Mouse (Mus musculus): ENCODE data around the gene Nudt6. TPM values are rescaled to one million over a fixed set of nuclear protein-coding genes. Genes with fewer than 3 reads are reported as not detected.

Nudt6 gene
- polyA plus RNA-seq, 1 experiment from 2014 or later: 9.2 TPM

GRCm38 (mm10) chr3:37370407-37370806 lies 49.6 kb downstream of the Nudt6 start:
- Histone ChIP-seq H3K36me3 (ENCODE audit: control insufficient read depth, insufficient read depth, low read length) (no peaks in the 10 kb centered on the region), H3K4me3 (ENCODE audit: low read depth, low read length) (no peak overlapping the region), H3K4me1 (replicated peaks; ENCODE audit: control insufficient read depth, insufficient read depth) (no peaks in the 10 kb centered on the region), H3K27me3 (ENCODE audit: control insufficient read depth, insufficient read depth, low read length) (no peaks in the 10 kb centered on the region), H3K27ac (replicated peaks) (no peak overlapping the region), H3K4me2 (replicated peaks; ENCODE audit: low read depth) (no peak overlapping the region), H3K9me3 (ENCODE audit: control insufficient read depth, low read length) (no peaks in the 10 kb centered on the region), H3K9ac (ENCODE audit: low read length) (no peak overlapping the region)
- ATAC-seq (ENCODE audit: low FRiP score, low TSS enrichment): no peak
- no peak for TF ChIP-seq EP300 (optimal IDR thresholded peaks at IDR 0.05)
- no peak for TF ChIP-seq CTCF (IDR thresholded peaks at IDR 0.05; ENCODE audit: low read depth)
- no peak for DNase-seq (ENCODE audit: low spot score)
- whole genome bisulfite sequencing: 51% methylated on average over 4 of the region's 4 CpGs

- H3K4me3 ChIP-seq (ENCODE audit: low read depth, low read length): no peak overlapping the region
- H3K4me1 ChIP-seq (replicated peaks; ENCODE audit: control insufficient read depth, insufficient read depth): no peaks in the 10 kb centered on the region
- TF ChIP-seq EP300 (optimal IDR thresholded peaks at IDR 0.05): no peak
- TF ChIP-seq CTCF (IDR thresholded peaks at IDR 0.05; ENCODE audit: low read depth): no peak
- no peaks in the 10 kb centered on the region for H3K9me3 ChIP-seq (ENCODE audit: control insufficient read depth, low read length)
- no peaks in the 10 kb centered on the region for H3K36me3 ChIP-seq (ENCODE audit: control insufficient read depth, insufficient read depth, low read length)
- H3K4me2 ChIP-seq (replicated peaks; ENCODE audit: low read depth): no peak overlapping the region
- DNase-seq (ENCODE audit: low spot score) (no peak), ATAC-seq (ENCODE audit: low FRiP score, low TSS enrichment) (no peak)
- H3K27me3 ChIP-seq (ENCODE audit: control insufficient read depth, insufficient read depth, low read length): no peaks in the 10 kb centered on the region
- 46% methylated on average over 4 of the region's 4 CpGs for WGBS
- no peak overlapping the region for H3K9ac ChIP-seq (ENCODE audit: low read length)
- no peak overlapping the region for H3K27ac ChIP-seq (replicated peaks)
These were observed 53.5 kb downstream of the Nudt6 start for GRCm38 (mm10) chr3:37366381-37367053.

- Histone ChIP-seq H3K9me3 (ENCODE audit: control insufficient read depth, low read length) (no peaks in the 10 kb centered on the region), H3K4me2 (replicated peaks; ENCODE audit: low read depth) (no peak overlapping the region), H3K27ac (replicated peaks) (no peak overlapping the region), H3K4me3 (ENCODE audit: low read depth, low read length) (no peak overlapping the region), H3K9ac (ENCODE audit: low read length) (no peak overlapping the region), H3K36me3 (ENCODE audit: control insufficient read depth, insufficient read depth, low read length) (no peaks in the 10 kb centered on the region), H3K4me1 (replicated peaks; ENCODE audit: control insufficient read depth, insufficient read depth) (no peaks in the 10 kb centered on the region), H3K27me3 (ENCODE audit: control insufficient read depth, insufficient read depth, low read length) (no peaks in the 10 kb centered on the region)
- WGBS: 28% methylated on average over 3 of the region's 3 CpGs
- no peak for ATAC-seq (ENCODE audit: low FRiP score, low TSS enrichment)
- TF ChIP-seq EP300 (optimal IDR thresholded peaks at IDR 0.05) (no peak), CTCF (IDR thresholded peaks at IDR 0.05; ENCODE audit: low read depth) (no peak)
- DNase-seq (ENCODE audit: low spot score): no peak
These were observed 54.0 kb downstream of the Nudt6 start for GRCm38 (mm10) chr3:37365976-37366375.

GRCm38 (mm10) chr3:37365144-37365543 lies 54.9 kb downstream of the Nudt6 start:
- Histone ChIP-seq H3K36me3 (ENCODE audit: control insufficient read depth, insufficient read depth, low read length) (no peaks in the 10 kb centered on the region), H3K4me2 (replicated peaks; ENCODE audit: low read depth) (no peak overlapping the region), H3K4me1 (replicated peaks; ENCODE audit: control insufficient read depth, insufficient read depth) (no peaks in the 10 kb centered on the region), H3K4me3 (ENCODE audit: low read depth, low read length) (no peak overlapping the region), H3K27ac (replicated peaks) (no peak overlapping the region), H3K9ac (ENCODE audit: low read length) (no peak overlapping the region), H3K9me3 (ENCODE audit: control insufficient read depth, low read length) (no peaks in the 10 kb centered on the region), H3K27me3 (ENCODE audit: control insufficient read depth, insufficient read depth, low read length) (no peaks in the 10 kb centered on the region)
- DNase-seq (ENCODE audit: low spot score) (no peak), ATAC-seq (ENCODE audit: low FRiP score, low TSS enrichment) (no peak)
- TF ChIP-seq EP300 (optimal IDR thresholded peaks at IDR 0.05) (no peak), CTCF (IDR thresholded peaks at IDR 0.05; ENCODE audit: low read depth) (no peak)
- 85% methylated on average over 4 of the region's 4 CpGs for WGBS

- DNase-seq (ENCODE audit: low spot score) (no peak), ATAC-seq (ENCODE audit: low FRiP score, low TSS enrichment) (no peak; the same call in 1 of the 2 replicates)
- no peak overlapping the region for H3K27ac ChIP-seq (replicated peaks)
- H3K36me3 ChIP-seq (ENCODE audit: control insufficient read depth, insufficient read depth, low read length): no peaks in the 10 kb centered on the region
- no peak overlapping the region for H3K9ac ChIP-seq (ENCODE audit: low read length)
- no peaks in the 10 kb centered on the region for H3K4me1 ChIP-seq (replicated peaks; ENCODE audit: control insufficient read depth, insufficient read depth)
- H3K27me3 ChIP-seq (ENCODE audit: control insufficient read depth, insufficient read depth, low read length): no peaks in the 10 kb centered on the region
- TF ChIP-seq CTCF (IDR thresholded peaks at IDR 0.05; ENCODE audit: low read depth): no peak
- no peak for TF ChIP-seq EP300 (optimal IDR thresholded peaks at IDR 0.05)
- no peak overlapping the region for H3K4me3 ChIP-seq (ENCODE audit: low read depth, low read length)
- H3K4me2 ChIP-seq (replicated peaks; ENCODE audit: low read depth): no peak overlapping the region
- 52% methylated on average over 9 of the region's 9 CpGs for WGBS
- no peaks in the 10 kb centered on the region for H3K9me3 ChIP-seq (ENCODE audit: control insufficient read depth, low read length)
These were observed 59.3 kb downstream of the Nudt6 start for GRCm38 (mm10) chr3:37360729-37361128.

Other genes with a start within 250 kb of the Nudt6 start
- gene Il21, start 187.6 kb downstream of the Nudt6 start, polyA plus RNA-seq (2015; fragmentation: Nextera tagmentation; extraction: Ambion mirVana): not detected in 2 replicates
- 2.4 and 2.9 TPM in 2 replicates for gene Bbs12, start 107.7 kb downstream of the Nudt6 start, polyA plus RNA-seq (2015; fragmentation: Nextera tagmentation; extraction: Ambion mirVana)
- 1.7 and 1.8 TPM in 2 replicates for gene Cetn4, start 107.5 kb downstream of the Nudt6 start, polyA plus RNA-seq (2015; fragmentation: Nextera tagmentation; extraction: Ambion mirVana)
- 1.1 and 1.2 TPM in 2 replicates for gene Fgf2, start 71.9 kb downstream of the Nudt6 start, polyA plus RNA-seq (2015; fragmentation: Nextera tagmentation; extraction: Ambion mirVana)
- 14.3 and 14.8 TPM in 2 replicates for gene Spata5, start 315 bp downstream of the Nudt6 start, polyA plus RNA-seq (2015; fragmentation: Nextera tagmentation; extraction: Ambion mirVana)
- gene Spry1, start 219.7 kb upstream of the Nudt6 start, polyA plus RNA-seq (2015; fragmentation: Nextera tagmentation; extraction: Ambion mirVana): 9.4 and 14.1 TPM in 2 replicates